Mouse (Mus musculus): ENCODE measurements around the gene Thsd7b. TPM values are rescaled to one million over a fixed set of nuclear protein-coding genes. Genes with fewer than 3 reads are reported as not detected.
"Not testable (repeated sequence)": the region's sequence is repeated elsewhere in the genome, so short reads cannot be mapped to it uniquely, and the experiment has no call there.

Thsd7b gene
- total RNA-seq, 1 experiment from 2014 or later: 0.76 TPM

DNA sequence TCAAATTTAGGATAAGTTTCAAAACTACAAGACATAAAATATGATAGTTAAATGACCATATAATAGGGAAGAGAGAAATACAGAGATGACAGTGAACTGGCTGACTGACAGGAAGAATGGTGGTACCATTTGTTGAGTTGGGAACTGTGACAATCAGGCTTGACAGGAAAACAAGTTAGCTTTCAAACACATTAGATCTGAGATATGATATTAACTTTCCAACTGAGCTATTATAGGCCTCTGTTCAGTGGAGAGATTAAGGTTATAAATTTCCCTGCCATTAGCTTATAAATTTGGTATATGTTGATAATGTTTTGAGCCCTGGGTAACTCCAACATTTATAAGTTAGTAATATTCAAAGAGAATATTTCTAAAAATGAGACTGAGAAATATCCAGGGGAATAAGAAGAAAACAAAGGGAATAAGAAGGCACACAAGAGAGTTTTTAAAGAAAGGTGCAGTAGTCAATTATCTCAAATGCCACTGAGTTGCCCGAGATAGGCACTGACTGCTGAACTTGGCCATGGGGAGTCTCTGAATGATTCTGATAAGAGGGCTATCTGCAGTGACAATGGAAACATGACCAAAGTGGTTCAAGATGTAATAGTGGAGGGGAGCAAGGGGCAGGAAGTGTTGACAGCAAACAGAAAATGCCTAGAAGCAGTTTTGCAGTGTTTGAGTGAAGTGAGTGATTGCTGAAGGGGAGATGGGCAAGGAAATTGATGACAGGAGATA is 839.6 kb downstream of the Thsd7b start:
- DNase-seq: no peak

DNA sequence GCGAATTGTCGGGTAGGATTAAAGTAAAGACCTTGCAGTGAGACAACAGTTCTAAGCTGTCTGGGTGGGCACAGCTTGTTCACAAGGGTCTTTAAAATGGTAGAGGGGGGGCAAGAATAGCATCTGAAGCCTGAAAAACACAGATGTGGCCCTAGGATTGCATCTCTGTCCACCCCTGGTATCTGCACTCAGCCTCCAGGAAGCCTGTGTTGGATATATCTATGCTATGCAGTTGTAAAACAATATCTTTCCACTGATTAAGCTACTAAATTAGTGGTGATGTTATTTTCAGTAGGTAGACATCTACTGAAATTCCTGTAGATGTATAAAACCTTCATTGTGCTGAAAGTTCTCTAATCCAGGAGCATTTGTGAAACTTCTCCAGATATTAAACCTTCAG is 840.4 kb downstream of the Thsd7b start:
- DNase-seq: no peak

DNA sequence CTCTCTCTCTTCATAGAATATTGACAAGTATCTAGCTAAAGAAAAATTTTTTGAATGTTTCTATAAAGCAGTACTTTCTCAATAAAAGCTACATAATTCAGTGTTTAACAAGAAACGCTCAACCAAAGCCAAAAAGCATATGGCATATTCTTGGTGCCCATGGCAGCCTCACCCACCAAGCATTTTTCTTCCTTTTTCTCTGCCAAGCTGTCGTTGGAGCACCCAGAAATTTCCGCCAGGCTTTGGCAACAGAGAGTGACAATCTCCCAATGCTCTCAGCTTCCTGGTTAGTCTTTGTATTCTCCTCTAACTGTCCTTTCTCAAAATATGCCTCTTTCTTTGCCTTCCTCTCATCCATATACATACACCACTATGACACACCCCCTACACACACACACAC is 857.8 kb downstream of the Thsd7b start:
- no peak for DNase-seq

DNA sequence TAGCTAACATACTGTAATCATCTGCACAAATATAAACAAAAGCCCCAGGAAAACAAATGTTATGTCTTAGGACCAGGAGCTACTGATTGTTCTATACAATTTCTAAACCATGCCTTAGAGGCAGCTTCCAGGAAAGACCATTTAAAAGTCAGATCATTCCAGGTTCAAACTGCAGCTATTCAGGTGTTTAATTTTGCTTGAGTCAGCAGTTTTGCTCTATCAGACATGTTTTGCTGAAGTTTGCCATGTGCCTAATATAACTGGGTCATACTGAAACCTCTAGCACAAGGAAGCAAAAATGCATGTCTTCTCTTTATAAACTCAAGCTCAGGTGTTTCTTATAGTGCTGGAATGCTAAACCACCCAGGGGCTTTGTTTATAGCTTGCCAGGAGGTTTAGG is 893.1 kb downstream of the Thsd7b start:
- DNase-seq: no peak

DNA sequence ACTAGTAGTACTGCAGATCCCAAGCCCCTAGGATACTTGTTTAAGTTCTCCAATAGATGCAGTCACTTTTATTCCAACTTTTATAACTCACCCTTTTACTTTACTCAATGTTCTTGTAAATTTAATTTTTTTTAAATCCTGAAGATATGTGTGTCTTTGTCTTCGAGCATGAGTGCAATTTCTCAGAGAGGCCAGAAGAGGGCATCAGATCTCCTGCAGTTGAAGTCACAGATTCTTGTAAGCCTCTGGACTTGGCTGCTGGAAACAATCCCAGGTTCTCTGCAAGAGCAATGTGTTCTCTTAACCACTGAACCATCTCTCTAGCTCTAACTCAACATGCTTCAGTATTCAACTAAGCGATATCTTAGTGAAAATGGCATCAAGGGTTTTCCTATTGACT is 894.2 kb downstream of the Thsd7b start:
- DNase-seq: no peak

DNA sequence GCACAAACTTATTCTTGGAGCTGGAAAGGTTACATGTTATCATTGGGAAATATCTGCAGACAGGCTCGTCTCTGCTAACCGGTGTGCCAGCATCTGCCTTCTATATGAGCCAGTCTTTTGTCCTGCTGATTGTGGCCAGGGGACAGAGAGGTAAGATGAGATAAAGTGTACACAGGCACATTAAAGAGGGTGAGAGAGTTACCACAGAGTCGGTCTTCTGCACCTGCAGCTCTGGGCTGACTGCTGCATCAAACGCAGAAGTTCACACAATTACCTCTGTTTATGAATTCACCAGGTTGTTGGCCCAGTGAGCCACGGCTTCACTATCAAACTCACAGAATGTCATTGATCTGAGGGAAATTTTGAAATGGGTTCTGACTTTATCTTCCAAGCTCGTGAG is 896.8 kb downstream of the Thsd7b start:
- DNase-seq: no peak

DNA sequence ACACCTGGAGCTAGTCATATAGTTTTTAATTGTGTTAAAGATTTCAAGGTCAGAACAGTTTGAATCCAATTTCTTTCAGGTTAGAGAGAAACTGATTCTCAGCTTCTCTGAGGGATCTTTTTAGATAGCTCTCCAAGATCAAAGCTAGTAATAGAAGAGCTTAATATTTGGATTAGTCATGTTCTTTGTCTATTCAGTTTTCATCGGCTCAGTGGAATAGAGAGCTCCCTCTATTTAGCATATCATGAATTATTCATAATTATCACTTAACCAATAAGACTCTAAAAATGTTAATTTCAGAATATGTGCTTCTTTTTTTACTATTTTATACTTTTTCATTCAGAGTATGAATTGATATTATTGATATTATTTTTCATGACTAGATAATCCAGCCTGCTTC is 897.2 kb downstream of the Thsd7b start:
- DNase-seq: no peak

DNA sequence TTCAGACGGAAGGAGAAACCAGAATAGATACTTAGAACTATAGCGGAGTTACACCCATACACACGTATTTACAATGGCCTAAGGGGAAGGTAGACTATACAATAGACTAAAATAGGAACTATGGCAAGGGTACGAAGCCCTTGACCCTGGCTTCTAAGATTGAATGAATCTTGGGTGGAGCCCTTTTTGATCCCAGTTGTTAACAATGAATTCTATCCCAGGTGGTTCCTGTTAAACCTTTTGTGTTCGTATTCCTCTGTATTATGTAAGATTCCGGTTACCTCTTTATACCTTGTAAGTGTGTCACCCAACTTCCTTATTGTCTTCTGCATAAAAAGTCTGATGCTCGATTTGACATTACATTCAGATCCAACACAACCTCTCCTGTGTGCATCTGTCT is 913.7 kb downstream of the Thsd7b start:
- DNase-seq: not testable (repeated sequence)

DNA sequence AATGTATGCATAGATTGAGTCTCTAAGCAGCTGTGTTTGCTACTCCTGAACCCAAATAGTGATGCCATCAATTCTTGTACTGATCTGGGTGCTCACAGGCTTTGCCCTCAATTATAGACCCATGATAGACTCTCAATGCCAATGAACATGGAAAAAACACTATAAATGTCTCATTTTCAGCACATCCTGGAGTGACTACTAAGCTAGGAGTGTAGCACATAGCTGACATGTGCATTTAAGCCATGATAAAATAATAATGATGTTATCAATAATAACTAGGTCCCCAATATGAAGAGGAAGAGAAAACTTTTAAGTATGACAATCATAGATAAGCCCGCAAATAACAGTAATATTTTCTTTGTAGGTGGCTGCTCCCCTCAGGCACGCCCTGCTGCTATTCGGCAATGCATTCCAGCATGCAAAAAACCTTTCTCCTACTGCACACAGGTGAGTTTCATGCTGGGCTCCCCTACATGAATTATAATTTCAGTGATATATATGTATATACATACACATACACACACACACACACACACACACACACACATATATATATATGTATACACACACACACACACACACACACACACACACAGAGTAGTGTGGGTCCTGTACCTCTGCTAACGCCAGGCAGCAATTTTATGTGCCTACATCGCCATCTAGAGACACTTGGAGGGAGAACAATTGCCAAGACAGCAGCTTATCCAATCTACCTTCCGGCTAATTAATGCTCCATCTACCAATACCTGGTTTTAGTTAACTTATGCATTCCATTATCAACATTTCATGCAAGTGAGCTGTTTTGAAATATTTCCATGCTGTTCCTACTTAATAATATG is 919.3 kb downstream of the Thsd7b start:
- peak; percentile 3 for DNase-seq

DNA sequence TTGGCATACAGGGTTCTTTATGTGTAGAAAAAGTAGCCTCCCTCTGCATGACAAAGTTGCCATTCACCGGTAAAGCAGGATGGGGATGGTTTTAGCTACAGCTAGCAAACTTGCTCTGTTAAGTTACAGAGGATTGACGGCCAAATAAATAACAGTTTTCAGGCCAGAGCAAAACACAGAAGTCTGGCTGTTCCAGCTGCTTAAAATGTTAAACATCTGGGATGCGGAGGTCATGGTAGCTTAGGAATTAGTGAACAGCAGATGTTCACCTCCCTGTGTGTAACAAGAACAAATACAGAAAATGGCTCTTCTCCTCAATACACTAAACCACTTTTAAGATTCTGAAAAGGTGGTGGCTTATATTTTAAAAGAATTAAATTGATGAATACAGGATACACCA is 944.3 kb downstream of the Thsd7b start:
- DNase-seq: no peak

DNA sequence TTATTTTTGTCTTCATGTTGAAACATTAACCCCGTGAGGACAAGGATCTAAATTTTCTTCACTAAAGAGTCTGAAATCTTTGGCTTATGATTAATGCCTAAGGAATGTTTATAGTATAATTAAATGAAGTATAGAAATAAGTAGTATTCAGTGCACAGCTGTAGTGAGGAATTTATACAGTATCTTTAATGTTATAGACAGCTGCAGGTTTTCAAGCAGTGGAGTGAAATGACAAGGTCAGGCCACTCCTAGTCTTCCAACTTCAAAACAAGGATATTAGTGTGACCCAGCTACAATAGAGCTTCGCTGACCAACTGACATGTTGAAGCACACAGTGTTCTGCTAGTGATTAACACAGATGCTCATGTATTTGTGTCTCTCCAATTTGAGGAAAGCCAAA is 949.8 kb downstream of the Thsd7b start:
- no peak for DNase-seq

DNA sequence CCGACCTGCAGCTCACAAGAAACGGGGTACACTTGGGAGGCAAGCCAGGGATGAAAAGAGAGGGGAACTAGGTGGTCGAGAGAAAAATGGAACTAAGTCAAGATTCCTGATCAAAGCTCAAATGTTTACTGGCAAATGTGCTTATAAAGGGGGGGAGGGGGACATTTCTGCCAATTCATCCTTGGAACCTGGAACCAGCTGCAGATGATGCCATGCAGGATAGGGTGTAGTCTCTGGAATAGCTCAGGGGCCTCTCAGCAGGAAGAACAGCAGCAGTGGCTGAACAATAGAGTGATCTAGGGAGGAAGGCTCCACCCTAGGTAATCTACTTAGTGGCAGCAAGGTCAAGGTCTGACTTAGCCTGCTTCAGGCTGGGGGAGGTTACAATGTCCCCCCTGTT is 972.5 kb downstream of the Thsd7b start:
- DNase-seq: no peak

DNA sequence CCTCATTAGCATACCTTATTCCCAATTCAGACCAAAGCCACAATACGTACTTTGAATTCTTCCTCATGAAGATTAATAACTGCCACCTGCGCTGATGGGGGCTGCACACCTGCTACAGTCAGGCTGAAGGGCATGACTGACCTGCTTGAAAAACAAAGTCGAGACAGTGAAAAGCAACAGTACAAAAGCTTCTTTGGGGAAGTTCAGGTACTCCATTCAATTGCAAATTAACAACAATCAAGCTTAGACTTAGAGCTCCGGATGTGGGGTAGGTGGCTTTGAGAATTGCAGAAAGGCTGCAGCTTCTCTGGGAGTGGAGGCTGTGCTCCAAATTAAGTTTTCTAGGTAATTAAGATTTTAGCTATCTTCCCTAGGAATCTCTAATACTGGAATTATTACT is 973.2 kb downstream of the Thsd7b start:
- DNase-seq: not testable (repeated sequence)

DNA sequence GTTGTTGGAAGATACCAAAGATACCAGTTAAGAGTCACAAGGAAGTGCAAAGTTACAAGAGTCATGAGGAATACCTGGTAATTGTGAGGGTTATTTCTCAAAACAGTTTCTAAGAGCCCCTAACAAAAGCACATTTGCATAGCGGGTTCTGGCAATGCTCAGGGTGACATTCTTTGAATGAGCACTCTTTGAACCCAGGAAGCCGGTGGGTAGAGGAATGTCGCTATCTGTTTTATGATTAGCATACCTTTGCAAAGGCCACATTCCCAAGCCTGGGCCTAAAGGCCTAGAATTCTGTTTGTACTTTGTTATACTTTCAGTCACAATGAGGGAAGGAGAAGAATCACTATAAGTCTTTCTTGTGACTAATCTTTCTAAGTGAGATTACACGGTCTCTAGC is 973.8 kb downstream of the Thsd7b start:
- not testable (repeated sequence) for DNase-seq

DNA sequence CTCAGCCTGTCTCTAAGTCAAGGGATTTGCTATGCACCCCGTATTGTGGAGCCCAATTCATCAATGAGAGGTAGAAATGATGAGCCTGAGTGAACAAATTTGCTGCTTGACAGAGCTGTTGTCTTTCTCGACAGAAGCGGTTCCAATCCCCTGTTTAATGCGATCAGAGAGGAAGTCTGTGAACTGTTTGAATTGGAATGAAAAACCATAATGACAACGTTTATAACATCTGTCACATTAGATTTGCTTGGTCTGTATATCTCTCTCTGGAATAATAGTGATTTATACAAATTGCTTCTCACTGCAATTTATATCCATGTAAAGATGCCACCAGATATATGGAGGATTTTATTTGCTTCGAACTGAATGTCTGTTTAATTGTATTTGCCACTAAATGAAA is 988.9 kb downstream of the Thsd7b start:
- DNase-seq: no peak

All from adrenal gland, postnatal 25 days (tissue).